In the genomic region with DNA sequence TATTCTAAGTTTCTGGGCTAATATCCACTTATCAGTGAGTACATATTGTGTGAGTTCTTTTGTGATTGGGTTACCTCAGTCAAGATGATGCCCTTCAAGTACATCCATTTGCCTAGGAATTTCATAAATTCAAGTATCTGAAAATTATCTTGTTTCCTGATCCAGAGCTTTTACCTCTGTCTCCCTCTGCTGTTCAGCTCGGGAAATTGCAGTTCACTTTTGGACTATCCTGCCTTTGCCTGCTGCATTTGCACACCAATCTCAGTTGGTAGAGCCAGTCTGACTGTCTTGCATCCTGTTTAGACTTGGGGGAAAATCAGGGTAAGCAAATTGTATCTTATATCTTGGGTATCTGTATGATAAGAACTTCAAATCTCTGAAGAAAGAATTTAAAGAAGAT, we compare ENCODE assay signal across 8 mouse cellular contexts. TPM values are rescaled to one million over a fixed set of nuclear protein-coding genes. Genes with fewer than 3 reads are reported as not detected.
DNase-seq lines count a peak whose midpoint lies in the region; ATAC-seq and TF ChIP-seq lines count a peak whose summit lies in the region.
"Not testable (repeated sequence)": the region's sequence is repeated elsewhere in the genome, so short reads cannot be mapped to it uniquely, and the experiment has no call there.

No protein-coding gene starts in this region.

- H3K4me1 ChIP-seq in intestine, embryonic 14.5 days (replicated peaks; ENCODE audit: control insufficient read depth, insufficient read depth, low read length); liver, embryonic 14.5 days (replicated peaks; ENCODE audit: control insufficient read depth in 2 of 2, insufficient read depth in 2 of 2, low read length in 1 of 2); midbrain, embryonic 14.5 days (ENCODE audit: control insufficient read depth, insufficient read depth, low read length): not testable (repeated sequence)

- H3K4me3 ChIP-seq in intestine, embryonic 14.5 days (ENCODE audit: low read depth, low read length); liver, embryonic 14.5 days (ENCODE audit: insufficient read depth in 1 of 2, low read depth in 2 of 2, low read length in 2 of 2); midbrain, embryonic 14.5 days (replicated peaks; ENCODE audit: low read depth, low read length): not testable (repeated sequence)

- not testable (repeated sequence) for H3K27ac ChIP-seq in intestine, embryonic 14.5 days (ENCODE audit: low read depth); liver, embryonic 14.5 days; midbrain, embryonic 14.5 days (replicated peaks; ENCODE audit: low read depth, low read length)

- TF ChIP-seq CTCF in liver, embryonic 14.5 days (IDR thresholded peaks at IDR 0.05; ENCODE audit: low read depth): peak; percentile 49; the same call in 1 of the 2 replicates

- 5% methylated on average over 1 of the region's 1 CpGs for WGBS in intestine, embryonic 14.5 days
- 0% methylated on average over 1 of the region's 1 CpGs for WGBS in liver, embryonic 14.5 days (ENCODE audit: insufficient replicate concordance)
- WGBS in midbrain, embryonic 14.5 days: 0% methylated on average over 1 of the region's 1 CpGs

- not testable (repeated sequence) for H3K9me3 ChIP-seq in intestine, embryonic 14.5 days (ENCODE audit: control insufficient read depth, low read length); liver, embryonic 14.5 days (ENCODE audit: control insufficient read depth, low read length); midbrain, embryonic 14.5 days (ENCODE audit: control insufficient read depth, low read length)

- ATAC-seq in granulocyte monocyte progenitor cell, adult 5-6 weeks (replicated peaks; ENCODE audit: poor library complexity, severe bottlenecking): peak; percentile 90
- ATAC-seq in intestine, embryonic 14.5 days (replicated peaks; ENCODE audit: low FRiP score, low TSS enrichment, low read depth); liver, embryonic 14.5 days (ENCODE audit: insufficient read depth); midbrain, embryonic 14.5 days (ENCODE audit: low FRiP score, low TSS enrichment): not testable (repeated sequence)

- H3K9ac ChIP-seq in intestine, embryonic 14.5 days (ENCODE audit: low read length); liver, embryonic 14.5 days (replicated peaks); midbrain, embryonic 14.5 days (replicated peaks; ENCODE audit: low read length): not testable (repeated sequence)

- H3K4me2 ChIP-seq in intestine, embryonic 14.5 days (ENCODE audit: low read length); liver, embryonic 14.5 days (ENCODE audit: low read depth); midbrain, embryonic 14.5 days (ENCODE audit: low read length): not testable (repeated sequence)

- H3K27me3 ChIP-seq in intestine, embryonic 14.5 days (replicated peaks; ENCODE audit: control insufficient read depth, insufficient read depth, low read length); liver, embryonic 14.5 days (ENCODE audit: control insufficient read depth, insufficient read depth, low read length); midbrain, embryonic 14.5 days (ENCODE audit: control insufficient read depth, insufficient read depth, low read length): not testable (repeated sequence)

- TF ChIP-seq EP300 in liver, embryonic 14.5 days (IDR thresholded peaks at IDR 0.05; ENCODE audit: low read depth): not testable (repeated sequence)

- not testable (repeated sequence) for H3K36me3 ChIP-seq in intestine, embryonic 14.5 days (ENCODE audit: control insufficient read depth, insufficient read depth, low read length); liver, embryonic 14.5 days (replicated peaks; ENCODE audit: control insufficient read depth, insufficient read depth, low read depth); midbrain, embryonic 14.5 days (ENCODE audit: control insufficient read depth, insufficient read depth, low read length)

- DNase-seq in ES-CJ7 (ENCODE audit: low read depth, low spot score) (peak; percentile 36), adipocyte (ENCODE audit: low spot score) (peak; percentile 65)
- peak; percentile 17 for DNase-seq in embryo, embryonic 10 days (ENCODE audit: low spot score)
- DNase-seq in intestine, embryonic 14.5 days (ENCODE audit: low spot score): peak; percentile 53
- not testable (repeated sequence) for DNase-seq in liver, embryonic 14.5 days (ENCODE audit: low read depth in 3 of 3, low spot score in 3 of 3)
- peak; percentile 52 for DNase-seq in midbrain, embryonic 14.5 days
- peak; percentile 9 for DNase-seq in thymus, postnatal 14 days

RNA-seq across cellular contexts. Expression of a gene that starts 6.8 kb away (rescaled TPM):
- total RNA-seq in granulocyte monocyte progenitor cell, adult 5-6 weeks (2014; fragmentation: Nextera tagmentation): 4.9 and 16.2 TPM in 2 replicates
- total RNA-seq in granulocyte monocyte progenitor cell, adult 5-6 weeks (2017): 5.7 and 17.1 TPM in 2 replicates
- 12.8 and 13.3 TPM in 2 replicates for polyA plus RNA-seq in intestine, embryonic 14.5 days (2014; fragmentation: Nextera tagmentation; extraction: Ambion mirVana)
- 0.58 and 0.98 TPM in 2 replicates for polyA plus RNA-seq in liver, embryonic 14.5 days (2012; rRNA removed)
- polyA plus RNA-seq in liver, embryonic 14.5 days (2014; fragmentation: Nextera tagmentation; extraction: Ambion mirVana): 1.3 and 1.4 TPM in 2 replicates
- 33.7 and 38.1 TPM in 2 replicates for polyA plus RNA-seq in midbrain, embryonic 14.5 days (2014; fragmentation: Nextera tagmentation; extraction: Ambion mirVana)
